Mouse (Mus musculus): ENCODE measurements at regions not wholly inside any gene's neighbourhood (a gene's known extent, or its start where the extent isn't known, plus 50 kb on each side); places are given as distances from the start of the nearest gene placed in this dataset.

DNA sequence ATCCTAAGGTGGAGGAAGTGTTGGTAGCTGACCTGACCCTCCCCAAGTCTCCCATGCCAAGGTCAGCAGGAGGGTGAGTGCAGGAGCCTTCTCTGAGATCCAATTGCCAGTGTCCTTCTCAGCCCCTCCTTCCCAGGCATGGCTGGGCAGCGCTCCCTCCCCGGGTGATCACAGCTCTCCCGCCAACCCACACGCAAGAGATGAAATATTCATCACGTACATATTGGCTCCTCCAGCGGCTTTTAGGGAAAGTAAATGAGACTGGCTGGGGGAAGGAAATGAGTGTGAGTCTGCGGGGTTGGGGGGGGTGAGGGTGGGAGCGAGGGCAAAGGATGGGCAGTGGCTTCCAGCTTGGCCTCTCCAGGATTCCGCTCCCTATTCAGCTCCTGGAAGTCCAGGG lies 113.0 kb upstream of the Lhx1 start:
- DNase-seq (ENCODE audit: low read depth, low spot score) = no peak

DNA sequence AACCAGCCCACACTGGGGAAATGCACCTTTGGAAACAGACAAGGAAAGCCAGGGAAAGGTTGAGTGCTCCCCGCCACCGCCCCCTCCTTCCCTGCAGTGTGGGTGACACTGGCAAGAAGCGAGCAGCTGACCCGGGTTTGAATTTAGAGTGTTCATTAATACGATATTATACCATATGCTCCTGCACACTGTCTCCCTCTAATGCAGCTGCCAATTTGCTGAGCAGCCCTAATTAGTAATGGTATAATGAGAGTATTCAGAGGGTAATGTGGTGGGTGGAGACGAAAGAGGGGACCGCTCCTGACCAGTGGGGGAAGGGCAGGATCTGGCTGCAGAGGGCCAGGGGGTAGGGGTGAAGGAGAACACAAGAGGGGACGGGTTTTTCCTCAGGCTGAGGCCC lies 111.9 kb upstream of the Lhx1 start:
- DNase-seq (ENCODE audit: low read depth, low spot score) = no peak

DNA sequence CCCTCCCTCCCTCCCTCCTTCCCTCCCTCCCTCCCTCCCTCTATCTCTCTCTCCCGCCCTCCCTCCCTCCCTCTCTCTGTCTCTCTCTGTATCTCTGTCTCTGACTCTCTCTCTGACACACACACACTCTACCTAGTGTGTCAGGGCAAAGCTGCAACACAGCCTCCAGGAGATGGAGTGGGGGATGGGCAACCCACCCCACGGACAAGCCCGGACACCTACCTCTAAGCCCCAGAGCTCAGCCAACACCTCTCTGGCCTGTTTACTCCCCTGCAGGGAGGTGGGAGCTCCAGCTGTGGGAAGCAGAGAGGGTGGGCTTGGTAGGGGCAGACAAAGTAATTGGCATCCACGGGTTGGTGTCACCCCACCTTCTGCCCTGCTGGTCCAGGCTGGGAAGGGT lies 109.7 kb upstream of the Lhx1 start:
- DNase-seq (ENCODE audit: low read depth, low spot score) = no peak

DNA sequence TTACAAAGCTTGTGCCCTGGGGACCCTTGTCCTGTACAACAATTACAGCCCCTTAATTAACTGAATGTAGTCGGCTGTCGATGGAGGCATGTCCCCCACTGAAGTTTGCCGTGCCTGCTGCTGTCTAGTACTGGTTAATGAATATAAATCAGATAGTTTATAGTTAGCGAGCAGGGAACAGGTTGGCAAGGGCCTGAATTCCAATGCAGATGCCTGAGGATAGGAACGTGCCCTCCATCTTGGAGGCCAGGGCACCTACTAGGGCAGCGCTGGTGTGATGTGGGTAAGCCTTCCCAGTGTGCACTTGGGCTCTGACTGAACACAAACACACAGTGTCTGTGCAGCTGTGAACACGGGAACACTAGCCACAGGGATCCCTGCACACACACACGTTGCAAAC lies 108.0 kb upstream of the Lhx1 start:
- DNase-seq (ENCODE audit: low read depth, low spot score) = no peak

DNA sequence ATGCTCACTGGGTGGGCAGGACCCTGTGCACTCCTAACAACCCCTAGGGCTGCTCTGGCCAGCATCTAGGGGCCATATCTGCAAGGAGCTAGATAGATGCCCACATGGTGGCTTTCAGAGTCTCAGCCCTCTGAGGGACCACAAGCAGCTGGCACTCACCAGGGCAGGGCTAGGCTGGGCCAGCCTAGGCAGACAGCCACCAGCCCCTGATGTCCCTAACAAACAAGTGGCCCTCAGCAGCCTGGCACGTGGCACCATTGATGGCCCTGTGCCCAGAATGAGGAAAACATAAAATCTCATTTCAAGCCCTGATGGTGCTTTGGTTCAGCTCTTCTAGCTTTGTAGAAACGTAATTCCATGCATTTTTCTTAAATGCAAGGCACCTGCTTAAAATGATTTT lies 102.8 kb upstream of the Lhx1 start:
- DNase-seq (ENCODE audit: low read depth, low spot score) = no peak

DNA sequence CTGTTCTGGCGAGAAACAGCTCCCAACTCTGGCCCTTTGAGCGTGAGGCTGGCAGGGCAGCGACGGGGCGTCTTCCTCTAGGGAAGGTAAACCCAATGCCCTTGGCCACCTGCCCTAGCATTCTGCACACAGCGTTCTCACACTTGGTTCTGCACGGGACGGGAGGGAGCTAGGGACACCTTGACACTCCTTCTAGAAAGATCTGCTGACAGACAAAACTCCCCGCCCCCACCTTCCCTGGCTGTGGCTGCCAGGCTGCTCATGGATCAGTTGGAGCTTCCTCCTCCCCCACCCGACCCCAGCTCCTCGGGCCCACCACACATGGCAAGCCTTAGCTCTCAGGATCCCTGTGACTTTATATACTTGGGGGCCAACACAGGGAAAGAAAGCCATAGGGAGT lies 102.3 kb upstream of the Lhx1 start:
- DNase-seq (ENCODE audit: low read depth, low spot score) = no peak

DNA sequence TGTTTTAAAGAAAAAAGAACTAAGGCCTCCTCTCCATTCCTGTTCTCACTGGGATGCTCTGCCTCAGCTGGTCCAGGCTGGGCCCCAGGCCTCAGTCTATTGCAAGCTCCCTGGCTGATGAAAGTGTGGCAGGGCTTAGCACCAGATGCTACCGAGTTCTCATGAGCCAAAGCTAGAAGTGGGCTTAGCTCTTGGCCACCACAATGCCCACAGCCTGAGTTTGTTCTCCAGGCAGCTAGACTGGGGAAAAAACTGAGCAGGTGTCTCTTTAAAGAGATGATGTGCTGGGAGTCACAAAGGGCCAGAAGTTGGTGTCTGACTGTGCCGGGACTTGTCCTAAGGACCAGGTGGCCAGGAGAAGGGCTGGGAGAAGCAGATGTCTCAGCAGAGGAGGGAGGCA lies 101.9 kb upstream of the Lhx1 start:
- no peak for DNase-seq (ENCODE audit: low read depth, low spot score)

DNA sequence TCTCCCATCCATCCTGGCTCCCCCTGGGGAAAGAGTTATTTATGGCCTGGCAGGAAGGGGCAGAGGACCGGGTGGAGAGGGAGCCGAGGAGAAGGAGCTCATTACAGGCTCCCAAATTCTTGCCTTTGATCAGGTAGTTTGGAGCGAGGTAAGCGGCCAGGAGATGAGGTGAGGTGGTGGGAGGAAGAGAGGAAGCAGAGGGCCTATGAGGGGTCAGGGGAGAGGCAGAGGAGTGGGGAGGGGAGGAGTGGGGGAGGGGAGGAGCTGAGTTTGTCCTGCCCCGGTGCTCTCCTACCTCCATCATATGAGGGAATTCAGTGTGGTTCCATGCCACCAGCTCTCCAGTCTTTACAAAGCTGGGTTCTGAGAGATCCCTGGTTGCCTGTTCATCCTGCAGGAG lies 98.8 kb upstream of the Lhx1 start:
- no peak for DNase-seq (ENCODE audit: low read depth, low spot score)

DNA sequence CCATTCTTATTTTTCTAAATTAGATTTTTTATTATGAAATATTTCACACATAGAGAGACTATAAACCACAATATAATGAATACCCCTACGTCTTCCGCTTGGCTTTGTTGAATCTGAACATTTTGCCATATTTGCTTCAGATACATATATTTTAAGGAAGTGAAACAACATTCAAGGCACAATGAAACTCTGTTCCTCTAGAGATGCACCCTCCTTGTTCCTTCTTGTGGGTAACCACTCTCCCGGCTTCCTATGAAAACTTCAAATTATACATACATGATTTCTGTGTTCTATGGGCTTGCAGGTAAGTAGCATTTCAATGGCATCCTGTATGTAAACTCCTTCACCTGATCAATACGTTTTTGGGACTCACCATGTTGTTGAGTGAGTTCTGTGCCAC lies 94.4 kb upstream of the Lhx1 start:
- no peak for DNase-seq (ENCODE audit: low read depth, low spot score)

DNA sequence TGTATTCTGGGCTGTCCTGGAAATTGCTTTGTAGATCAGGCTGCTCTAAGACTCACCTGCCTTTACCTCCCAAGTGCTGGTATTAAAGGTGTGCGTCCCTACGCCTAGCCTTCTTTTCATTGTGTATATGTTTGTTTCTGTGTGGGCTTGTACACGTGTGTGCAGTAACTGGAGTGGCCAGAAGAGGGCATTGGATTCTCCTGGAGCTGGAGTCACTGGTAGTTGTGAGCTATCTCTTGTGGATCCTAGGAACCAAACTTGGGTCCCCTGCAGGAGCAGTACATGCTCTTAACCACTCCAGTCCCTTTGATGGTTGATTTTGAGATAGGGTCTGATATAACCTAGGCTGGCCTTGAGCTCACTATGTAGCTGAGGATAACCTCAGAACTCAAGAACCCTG lies 93.2 kb upstream of the Lhx1 start:
- DNase-seq (ENCODE audit: low read depth, low spot score) = no peak

DNA sequence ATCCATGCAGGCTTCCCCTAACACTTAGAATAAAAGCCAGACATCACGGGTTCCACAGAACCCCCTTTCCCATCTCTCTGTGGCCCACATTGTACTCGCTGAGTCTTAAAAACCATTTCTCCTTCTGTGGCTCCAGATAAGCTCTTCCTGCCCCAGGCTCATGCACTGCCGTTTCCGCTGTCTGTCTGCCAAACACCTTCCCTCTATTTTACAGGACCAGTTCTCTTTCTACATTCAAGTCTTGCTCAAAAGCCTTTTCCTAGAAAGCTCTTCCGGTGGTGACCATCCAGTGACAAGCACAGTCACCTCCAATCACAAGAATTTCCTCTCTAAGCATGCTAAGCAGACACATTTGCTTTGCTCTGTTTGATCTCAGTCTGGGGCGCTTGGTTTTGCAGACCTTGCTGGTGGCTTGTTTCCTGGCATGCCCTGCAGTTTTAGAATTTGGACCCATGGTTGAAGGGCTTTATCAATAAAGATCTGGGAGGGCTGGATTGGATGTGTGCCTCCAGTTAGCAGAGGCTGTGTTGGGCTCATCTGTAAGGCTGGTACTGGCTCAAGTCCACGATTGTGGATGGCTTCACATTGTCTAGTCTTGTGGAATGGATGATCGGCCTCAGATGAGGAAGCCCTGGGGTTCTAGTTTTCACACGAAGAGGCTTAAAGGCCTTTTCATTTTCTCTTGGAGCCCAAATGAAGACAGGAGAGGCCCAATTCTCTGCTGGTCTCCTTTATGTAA lies 87.8 kb upstream of the Lhx1 start:
- DNase-seq (ENCODE audit: low read depth, low spot score) = no peak

DNA sequence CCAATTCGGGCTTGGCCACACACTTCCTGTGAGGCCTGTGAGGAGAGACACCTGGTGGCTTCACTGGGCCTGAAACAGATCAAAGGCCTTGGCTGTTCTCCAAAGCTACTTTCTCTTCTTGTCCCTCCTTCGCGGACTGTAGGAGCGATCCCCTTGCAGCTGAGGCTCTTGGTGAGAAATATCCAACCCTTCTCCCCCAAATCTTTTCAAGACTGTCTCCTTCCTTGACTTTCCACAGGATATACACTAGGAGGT lies 86.2 kb upstream of the Lhx1 start:
- no peak for DNase-seq (ENCODE audit: low read depth, low spot score)

DNA sequence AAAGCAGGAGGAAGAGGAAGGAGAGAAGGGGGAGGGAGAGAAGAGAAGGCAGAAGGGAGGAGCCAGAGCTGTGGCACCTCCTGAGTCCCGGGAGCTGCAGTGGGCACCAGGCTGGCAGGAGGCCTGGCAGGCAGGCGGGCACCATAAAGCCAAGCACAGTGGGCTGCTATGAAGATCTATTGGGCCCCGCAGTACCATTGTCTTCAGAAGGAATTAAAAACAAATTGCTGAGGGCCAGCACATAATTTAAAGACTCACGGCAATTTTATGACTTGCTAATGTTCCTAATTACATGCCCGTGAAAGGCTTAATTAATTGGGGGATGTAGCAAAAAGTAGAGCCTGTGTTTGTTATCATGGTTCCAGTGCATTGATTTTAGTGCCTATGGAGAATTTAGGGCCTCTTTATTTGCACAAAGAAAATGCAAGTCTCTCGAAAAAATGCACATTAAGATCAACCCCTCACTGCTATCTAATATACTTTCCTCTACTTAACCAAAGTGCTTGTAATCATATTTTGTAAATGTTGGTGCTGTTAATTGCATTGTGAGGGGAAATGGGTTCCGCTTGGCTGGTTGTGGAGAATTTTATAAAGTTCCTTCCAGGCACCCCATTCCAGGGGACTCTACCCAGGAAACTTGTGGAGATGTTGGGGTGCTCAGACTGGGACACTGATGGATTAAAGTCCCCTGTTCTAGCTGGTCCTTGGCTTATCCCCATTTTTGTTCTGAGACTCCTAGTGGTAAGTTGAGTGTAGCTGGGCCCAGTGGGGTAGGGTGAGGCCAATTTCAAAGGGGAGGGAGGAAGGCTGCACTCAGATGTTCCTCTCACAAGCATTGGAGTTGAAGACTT lies 85.7 kb upstream of the Lhx1 start:
- no peak for DNase-seq (ENCODE audit: low read depth, low spot score)

DNA sequence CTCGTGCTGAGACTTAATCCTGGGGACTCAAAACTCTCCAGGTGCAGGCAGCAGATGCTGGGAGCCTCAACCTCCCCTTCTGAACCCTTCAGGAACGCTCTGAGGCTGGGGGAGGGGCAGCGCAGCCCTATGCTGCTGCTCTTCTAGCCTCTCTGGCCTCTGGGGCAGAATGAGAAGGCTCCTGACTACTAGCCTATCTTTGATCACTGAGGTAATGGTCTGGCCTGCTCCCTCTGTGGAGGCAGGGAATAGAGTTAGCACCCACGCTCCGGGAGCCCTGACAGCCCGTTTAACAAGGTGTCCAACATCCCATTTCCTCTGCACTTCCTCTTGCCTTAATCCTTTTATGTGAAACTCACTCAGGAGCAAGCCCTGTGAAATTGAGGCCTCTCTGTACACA lies 79.4 kb upstream of the Lhx1 start:
- DNase-seq (ENCODE audit: low read depth, low spot score) = no peak

DNA sequence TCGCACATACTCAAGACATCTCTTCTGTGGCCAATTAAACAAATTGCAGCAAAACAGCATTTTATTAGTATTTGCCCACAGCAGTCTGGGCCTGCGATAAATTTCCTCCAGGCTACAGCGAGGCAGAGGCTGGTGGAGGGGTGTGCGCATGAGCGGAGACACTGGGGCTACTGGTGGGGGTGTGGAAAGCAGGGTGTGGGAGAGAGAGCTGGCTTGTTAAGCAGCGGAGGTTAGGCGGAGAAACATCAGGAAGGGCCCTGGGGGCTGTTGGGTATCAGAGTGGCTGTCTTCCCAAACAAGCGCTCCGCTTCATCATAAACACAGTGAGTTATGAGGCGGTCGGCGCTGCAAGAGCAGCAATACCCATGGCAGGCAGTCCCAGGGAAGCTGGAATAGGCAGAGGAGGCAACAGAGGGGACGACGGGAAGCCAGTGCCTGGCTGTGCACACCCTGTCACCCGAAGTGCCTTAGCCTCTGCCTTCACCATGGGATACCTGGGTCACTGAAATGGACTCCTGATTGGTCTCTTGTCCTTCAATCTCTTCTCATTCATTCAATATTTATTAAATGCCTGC lies 74.0 kb upstream of the Lhx1 start:
- no peak for DNase-seq (ENCODE audit: low read depth, low spot score)

DNA sequence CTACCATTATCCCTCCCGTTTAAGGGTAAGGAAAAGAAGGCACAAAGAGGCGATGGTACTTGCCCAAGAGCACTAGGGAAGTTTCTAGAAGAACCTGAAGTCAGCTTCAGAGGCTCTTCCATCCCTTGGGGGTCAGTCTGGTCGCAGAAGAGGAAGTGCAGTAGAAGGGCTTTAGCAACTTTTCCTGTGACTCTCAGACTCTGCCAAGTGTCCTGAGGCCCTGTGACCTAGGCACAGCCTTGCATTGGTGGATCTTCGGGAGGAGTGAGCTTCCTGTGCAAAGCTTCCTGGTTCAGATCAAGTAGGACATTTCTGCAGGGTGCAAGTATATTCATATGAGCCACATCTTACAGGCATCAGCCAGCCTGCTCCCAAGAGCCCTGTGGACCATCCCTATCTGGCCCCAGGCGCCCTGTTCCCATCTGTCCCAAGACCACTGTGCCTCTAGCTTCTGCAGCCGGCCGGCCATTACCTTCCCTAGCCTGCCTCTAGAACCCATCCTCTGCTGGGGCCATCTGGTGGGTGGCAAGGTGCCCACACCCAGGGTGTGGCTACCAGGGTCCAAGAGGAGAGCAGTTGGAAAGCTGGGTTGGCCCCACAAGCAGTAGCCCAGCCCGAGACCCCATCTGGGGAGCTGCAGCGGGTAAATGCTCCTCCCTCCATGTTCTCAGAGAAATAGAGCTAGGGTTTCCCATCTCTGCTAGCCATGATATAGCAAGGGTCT lies 72.4 kb upstream of the Lhx1 start:
- DNase-seq (ENCODE audit: low read depth, low spot score) = no peak

DNA sequence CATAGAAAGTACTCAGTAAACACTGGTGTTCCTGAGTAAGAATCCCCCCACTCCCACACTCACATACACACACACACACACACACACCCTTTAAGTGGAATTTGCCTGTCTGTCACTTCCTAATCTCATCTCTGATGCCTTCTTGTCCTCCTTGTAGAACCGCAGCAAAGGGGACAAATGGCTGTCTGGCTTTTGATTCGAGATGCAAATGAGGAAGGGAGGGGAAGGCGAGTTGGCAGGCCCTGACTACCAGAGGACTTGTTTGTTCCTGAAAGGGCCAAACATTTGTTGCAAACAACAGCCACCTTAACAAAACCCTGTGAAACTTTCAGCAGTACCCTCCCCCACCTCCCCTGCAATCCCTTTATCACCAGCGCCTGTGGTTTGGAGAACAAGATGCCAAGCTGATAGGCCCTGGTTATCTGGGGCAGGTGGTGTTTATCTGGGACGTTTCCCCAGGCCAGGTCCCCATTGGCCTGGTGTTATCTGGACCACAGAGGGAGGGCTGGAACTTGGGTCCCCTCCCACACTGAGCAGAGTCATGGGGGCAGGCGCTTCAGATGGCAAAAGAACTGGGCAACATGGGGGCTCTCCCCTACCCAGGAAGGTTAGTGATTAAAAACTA lies 67.5 kb upstream of the Lhx1 start:
- no peak for DNase-seq (ENCODE audit: low read depth, low spot score)

DNA sequence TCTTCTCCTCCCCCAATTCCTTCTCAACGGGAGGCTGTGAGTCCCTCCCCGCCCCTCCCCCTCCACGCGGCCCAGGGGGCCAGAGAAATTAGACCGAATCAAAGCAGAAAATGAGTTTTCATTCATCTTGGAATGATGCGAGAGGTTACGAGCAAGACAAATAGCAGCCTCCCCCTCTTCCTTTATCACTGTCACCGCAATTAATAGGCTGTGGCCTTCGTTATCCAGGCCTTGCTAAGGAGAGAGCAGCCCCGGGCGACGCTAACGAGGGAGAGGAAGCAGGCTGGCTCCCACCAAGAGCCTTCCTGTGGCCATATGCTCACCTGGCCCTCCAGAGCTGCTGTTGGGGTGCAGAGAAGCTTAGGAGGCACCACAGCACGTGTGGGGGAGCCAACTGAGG lies 61.8 kb upstream of the Lhx1 start:
- no peak for DNase-seq (ENCODE audit: low read depth, low spot score)

DNA sequence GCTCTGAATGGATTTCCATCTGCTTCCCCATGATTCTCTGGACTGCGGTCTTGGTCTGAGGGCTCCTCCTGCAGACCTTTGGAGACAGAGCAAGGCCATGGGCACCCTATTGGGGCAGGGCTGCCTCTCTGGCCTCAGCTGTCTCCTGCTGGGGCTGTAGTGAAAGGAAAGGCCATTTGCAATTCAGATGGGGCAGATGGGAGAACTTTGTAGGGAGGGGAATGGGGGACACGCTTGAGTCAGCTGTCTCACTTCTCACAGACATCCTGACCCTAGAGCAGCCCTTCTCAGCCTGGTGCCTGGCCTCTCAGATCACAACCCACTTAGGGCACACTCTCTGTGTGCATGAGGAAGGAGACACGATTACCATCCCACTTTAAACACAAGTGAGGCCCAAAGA lies 60.3 kb upstream of the Lhx1 start:
- no peak for DNase-seq (ENCODE audit: low read depth, low spot score)

DNA sequence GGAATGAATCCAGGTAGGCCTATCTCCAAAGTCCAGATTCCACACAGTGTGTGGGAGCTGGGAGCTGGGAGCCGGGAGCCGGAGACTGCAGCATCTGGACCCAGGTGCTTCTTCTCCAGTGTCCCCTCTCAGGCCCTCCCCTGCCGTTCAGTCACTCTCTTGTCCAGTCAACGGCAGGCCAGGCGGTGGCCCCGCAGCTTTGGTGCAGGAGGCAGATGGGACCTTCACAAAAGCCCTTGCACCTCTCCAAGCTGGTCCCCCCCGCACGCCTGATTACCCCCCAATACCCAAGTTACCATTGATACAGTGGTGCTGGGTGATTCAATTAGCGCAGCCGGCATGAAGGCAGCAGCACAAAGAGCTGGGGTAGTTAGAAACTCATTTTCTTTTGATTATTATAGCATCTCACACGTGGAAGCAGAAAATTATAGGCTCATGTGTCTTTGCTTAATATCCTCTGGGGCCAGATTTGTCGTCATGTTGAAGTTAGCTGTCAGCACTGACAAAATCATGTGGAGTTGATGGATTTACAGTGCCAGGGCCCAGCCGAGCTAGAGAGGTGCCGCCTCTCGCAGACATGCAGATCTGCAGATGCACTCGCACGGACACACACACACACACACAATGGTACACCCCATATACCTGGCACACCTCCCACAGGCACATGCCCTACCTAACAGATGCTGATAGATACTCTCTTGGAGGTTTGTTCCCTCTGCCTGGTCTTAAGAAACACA lies 53.6 kb upstream of the Lhx1 start:
- no peak for DNase-seq (ENCODE audit: low read depth, low spot score)
